Mouse (Mus musculus): ENCODE results near the gene Arpc1b. TPM values are rescaled to one million over a fixed set of nuclear protein-coding genes. Genes with fewer than 3 reads are reported as not detected.
"Not testable (repeated sequence)": the region's sequence is repeated elsewhere in the genome, so short reads cannot be mapped to it uniquely, and the experiment has no call there.

The Arpc1b gene
- polyA plus RNA-seq, 1 experiment from 2014 or later = 49.3 TPM

- Histone ChIP-seq H3K9me3 (ENCODE audit: control insufficient read depth, low read length) (no peaks in the 10 kb centered on the region), H3K9ac (ENCODE audit: low read depth, low read length) (peak within 1 kb of the TSS; percentile 75), H3K4me3 (ENCODE audit: low read depth, low read length) (peak within 1 kb of the TSS; percentile 72), H3K27me3 (ENCODE audit: control insufficient read depth, insufficient read depth, low read length) (no peaks in the 10 kb centered on the region), H3K36me3 (ENCODE audit: control insufficient read depth, insufficient read depth, low read length) (no peaks in the 10 kb centered on the region), H3K27ac (ENCODE audit: low read depth, low read length) (peak within 1 kb of the TSS; percentile 79), H3K4me2 (replicated peaks; ENCODE audit: low read depth, low read length) (peak within 1 kb of the TSS; percentile 74), H3K4me1 (replicated peaks; ENCODE audit: control insufficient read depth, insufficient read depth, low read length) (no peaks in the 10 kb centered on the region)
- under 1% methylated on average over 53 of the region's 54 CpGs for WGBS
- DNase-seq (ENCODE audit: low spot score) = peak; percentile 97
- ATAC-seq (ENCODE audit: low FRiP score) = peak; percentile 96
These were observed 30.2 kb upstream of the Arpc1b start, which contains the start of the genes Arpc1a and Kpna7 for GRCm38 (mm10) chr5:145083632-145084451. Gene Arpc1a (plus strand): TSS chr5:145083830. Gene Kpna7 (minus strand): TSS chr5:145084030.

- ATAC-seq (ENCODE audit: low FRiP score) (no peak), DNase-seq (ENCODE audit: low spot score) (no peak)
- peak overlapping the region; percentile 72; the same call in 1 of the 2 replicates for H3K4me3 ChIP-seq (ENCODE audit: low read depth, low read length)
- no peak overlapping the region; the same call in none of the 2 replicates for H3K9ac ChIP-seq (ENCODE audit: low read depth, low read length)
- peak overlapping the region; percentile 74 for H3K4me2 ChIP-seq (replicated peaks; ENCODE audit: low read depth, low read length)
- H3K4me1 ChIP-seq (replicated peaks; ENCODE audit: control insufficient read depth, insufficient read depth, low read length) = no peaks in the 10 kb centered on the region
- H3K36me3 ChIP-seq (ENCODE audit: control insufficient read depth, insufficient read depth, low read length) = no peaks in the 10 kb centered on the region
- no peaks in the 10 kb centered on the region for H3K27me3 ChIP-seq (ENCODE audit: control insufficient read depth, insufficient read depth, low read length)
- no peaks in the 10 kb centered on the region for H3K9me3 ChIP-seq (ENCODE audit: control insufficient read depth, low read length)
- H3K27ac ChIP-seq (ENCODE audit: low read depth, low read length) = no peak overlapping the region
- 80% methylated on average over 2 of the region's 2 CpGs for WGBS
These were observed 29.2 kb upstream of the Arpc1b start for GRCm38 (mm10) chr5:145084822-145085221.

GRCm38 (mm10) chr5:145088186-145088585 lies 25.8 kb upstream of the Arpc1b start:
- Histone ChIP-seq H3K36me3 (ENCODE audit: control insufficient read depth, insufficient read depth, low read length) (no peaks in the 10 kb centered on the region; the same call in 1 of the 2 replicates), H3K9me3 (ENCODE audit: control insufficient read depth, low read length) (no peaks in the 10 kb centered on the region), H3K27me3 (ENCODE audit: control insufficient read depth, insufficient read depth, low read length) (no peaks in the 10 kb centered on the region), H3K4me3 (ENCODE audit: low read depth, low read length) (no peak overlapping the region), H3K4me2 (replicated peaks; ENCODE audit: low read depth, low read length) (no peak overlapping the region), H3K9ac (ENCODE audit: low read depth, low read length) (no peak overlapping the region), H3K4me1 (replicated peaks; ENCODE audit: control insufficient read depth, insufficient read depth, low read length) (no peaks in the 10 kb centered on the region), H3K27ac (ENCODE audit: low read depth, low read length) (no peak overlapping the region)
- WGBS = 98% methylated on average over 2 of the region's 2 CpGs
- DNase-seq (ENCODE audit: low spot score) = no peak
- no peak for ATAC-seq (ENCODE audit: low FRiP score)

- no peak overlapping the region for H3K4me3 ChIP-seq (ENCODE audit: low read depth, low read length)
- WGBS = 93% methylated on average over 3 of the region's 3 CpGs
- H3K9ac ChIP-seq (ENCODE audit: low read depth, low read length) = no peak overlapping the region
- H3K4me2 ChIP-seq (replicated peaks; ENCODE audit: low read depth, low read length) = no peak overlapping the region
- H3K9me3 ChIP-seq (ENCODE audit: control insufficient read depth, low read length) = no peaks in the 10 kb centered on the region
- ATAC-seq (ENCODE audit: low FRiP score) (no peak), DNase-seq (ENCODE audit: low spot score) (no peak)
- H3K27ac ChIP-seq (ENCODE audit: low read depth, low read length) = no peak overlapping the region
- no peaks in the 10 kb centered on the region; the same call in 1 of the 2 replicates for H3K36me3 ChIP-seq (ENCODE audit: control insufficient read depth, insufficient read depth, low read length)
- no peaks in the 10 kb centered on the region for H3K4me1 ChIP-seq (replicated peaks; ENCODE audit: control insufficient read depth, insufficient read depth, low read length)
- no peaks in the 10 kb centered on the region for H3K27me3 ChIP-seq (ENCODE audit: control insufficient read depth, insufficient read depth, low read length)
These were observed 24.1 kb upstream of the Arpc1b start for GRCm38 (mm10) chr5:145089878-145090277.

- no peaks in the 10 kb centered on the region for H3K9me3 ChIP-seq (ENCODE audit: control insufficient read depth, low read length)
- DNase-seq (ENCODE audit: low spot score) (no peak), ATAC-seq (ENCODE audit: low FRiP score) (no peak)
- no peaks in the 10 kb centered on the region for H3K4me1 ChIP-seq (replicated peaks; ENCODE audit: control insufficient read depth, insufficient read depth, low read length)
- no peak overlapping the region for H3K4me3 ChIP-seq (ENCODE audit: low read depth, low read length)
- H3K9ac ChIP-seq (ENCODE audit: low read depth, low read length) = no peak overlapping the region
- H3K36me3 ChIP-seq (ENCODE audit: control insufficient read depth, insufficient read depth, low read length) = peaks cover 14% of the 10 kb centered on the region
- no peak overlapping the region for H3K4me2 ChIP-seq (replicated peaks; ENCODE audit: low read depth, low read length)
- 94% methylated on average over 4 of the region's 4 CpGs for WGBS
- no peaks in the 10 kb centered on the region for H3K27me3 ChIP-seq (ENCODE audit: control insufficient read depth, insufficient read depth, low read length)
- no peak overlapping the region for H3K27ac ChIP-seq (ENCODE audit: low read depth, low read length)
These were observed 17.8 kb upstream of the Arpc1b start for GRCm38 (mm10) chr5:145096195-145096594.

GRCm38 (mm10) chr5:145098340-145098821 lies 15.6 kb upstream of the Arpc1b start:
- DNase-seq (ENCODE audit: low spot score) (no peak), ATAC-seq (ENCODE audit: low FRiP score) (no peak)
- Histone ChIP-seq H3K27me3 (ENCODE audit: control insufficient read depth, insufficient read depth, low read length) (no peaks in the 10 kb centered on the region), H3K9me3 (ENCODE audit: control insufficient read depth, low read length) (no peaks in the 10 kb centered on the region), H3K27ac (ENCODE audit: low read depth, low read length) (no peak overlapping the region), H3K4me2 (replicated peaks; ENCODE audit: low read depth, low read length) (no peak overlapping the region), H3K36me3 (ENCODE audit: control insufficient read depth, insufficient read depth, low read length) (peaks cover 19% of the 10 kb centered on the region), H3K9ac (ENCODE audit: low read depth, low read length) (no peak overlapping the region), H3K4me1 (replicated peaks; ENCODE audit: control insufficient read depth, insufficient read depth, low read length) (no peaks in the 10 kb centered on the region), H3K4me3 (ENCODE audit: low read depth, low read length) (no peak overlapping the region)
- 92% methylated on average over 10 of the region's 10 CpGs for WGBS

GRCm38 (mm10) chr5:145100960-145101359 lies 13.1 kb upstream of the Arpc1b start:
- Histone ChIP-seq H3K36me3 (ENCODE audit: control insufficient read depth, insufficient read depth, low read length) (peaks cover 20% of the 10 kb centered on the region), H3K9me3 (ENCODE audit: control insufficient read depth, low read length) (no peaks in the 10 kb centered on the region), H3K27ac (ENCODE audit: low read depth, low read length) (no peak overlapping the region), H3K4me2 (replicated peaks; ENCODE audit: low read depth, low read length) (no peak overlapping the region), H3K27me3 (ENCODE audit: control insufficient read depth, insufficient read depth, low read length) (no peaks in the 10 kb centered on the region), H3K9ac (ENCODE audit: low read depth, low read length) (no peak overlapping the region), H3K4me3 (ENCODE audit: low read depth, low read length) (no peak overlapping the region), H3K4me1 (replicated peaks; ENCODE audit: control insufficient read depth, insufficient read depth, low read length) (no peaks in the 10 kb centered on the region)
- DNase-seq (ENCODE audit: low spot score) (no peak), ATAC-seq (ENCODE audit: low FRiP score) (no peak)
- 94% methylated on average over 9 of the region's 9 CpGs for WGBS

GRCm38 (mm10) chr5:145101451-145101850 lies 12.6 kb upstream of the Arpc1b start:
- not testable (repeated sequence) for H3K4me3 ChIP-seq (ENCODE audit: low read depth, low read length); DNase-seq (ENCODE audit: low spot score); H3K4me2 ChIP-seq (replicated peaks; ENCODE audit: low read depth, low read length); H3K27me3 ChIP-seq (ENCODE audit: control insufficient read depth, insufficient read depth, low read length); H3K27ac ChIP-seq (ENCODE audit: low read depth, low read length); H3K9me3 ChIP-seq (ENCODE audit: control insufficient read depth, low read length); H3K9ac ChIP-seq (ENCODE audit: low read depth, low read length); H3K4me1 ChIP-seq (replicated peaks; ENCODE audit: control insufficient read depth, insufficient read depth, low read length); ATAC-seq (ENCODE audit: low FRiP score)
- peaks cover 18% of the 10 kb centered on the region for H3K36me3 ChIP-seq (ENCODE audit: control insufficient read depth, insufficient read depth, low read length)
- WGBS = 96% methylated on average over 11 of the region's 11 CpGs

GRCm38 (mm10) chr5:145102706-145103105 lies 11.3 kb upstream of the Arpc1b start:
- Histone ChIP-seq H3K27me3 (ENCODE audit: control insufficient read depth, insufficient read depth, low read length) (no peaks in the 10 kb centered on the region), H3K36me3 (ENCODE audit: control insufficient read depth, insufficient read depth, low read length) (peaks cover 18% of the 10 kb centered on the region), H3K27ac (ENCODE audit: low read depth, low read length) (no peak overlapping the region), H3K4me2 (replicated peaks; ENCODE audit: low read depth, low read length) (no peak overlapping the region), H3K4me1 (replicated peaks; ENCODE audit: control insufficient read depth, insufficient read depth, low read length) (no peaks in the 10 kb centered on the region), H3K9ac (ENCODE audit: low read depth, low read length) (no peak overlapping the region), H3K9me3 (ENCODE audit: control insufficient read depth, low read length) (no peaks in the 10 kb centered on the region), H3K4me3 (ENCODE audit: low read depth, low read length) (no peak overlapping the region)
- WGBS = 92% methylated on average over 4 of the region's 4 CpGs
- ATAC-seq (ENCODE audit: low FRiP score) (no peak), DNase-seq (ENCODE audit: low spot score) (no peak)
